Mouse (Mus musculus) ES-Bruce4 (cell line): ENCODE measurements at regions not wholly inside any gene's neighbourhood (a gene's known extent, or its start where the extent isn't known, plus 50 kb on each side); places are given as distances from the start of the nearest gene placed in this dataset.

Experiments
- H3K27ac ChIP-seq: 2 replicates; pipeline ENCODE4 v1.5.1; 2012; ENCODE audit warnings: low read length, inconsistent platforms; ENCODE audit not compliant: insufficient read depth
- H3K27me3 ChIP-seq: 2 replicates; pipeline ENCODE4 v1.6.1; 2012; ENCODE audit warnings: mild to moderate bottlenecking, low read length, inconsistent platforms; ENCODE audit not compliant: control insufficient read depth, poor library complexity, insufficient read depth, severe bottlenecking
- H3K36me3 ChIP-seq: 2 replicates; pipeline ENCODE4 v1.6.1; 2012; ENCODE audit warnings: inconsistent platforms, mild to moderate bottlenecking, low read length, moderate library complexity; ENCODE audit not compliant: control insufficient read depth, poor library complexity, insufficient read depth, severe bottlenecking
- H3K4me1 ChIP-seq: one replicate; pipeline ENCODE4 v1.8.1; 2011; ENCODE audit warnings: low read length; ENCODE audit not compliant: control insufficient read depth, insufficient read depth
- H3K4me3 ChIP-seq: 2 replicates; pipeline ENCODE4 v1.5.1; 2011; ENCODE audit warnings: low read depth, mild to moderate bottlenecking, low read length
- H3K9ac ChIP-seq: 2 replicates; pipeline ENCODE4 v1.6.1; 2012; ENCODE audit warnings: low read depth, mild to moderate bottlenecking, inconsistent platforms; ENCODE audit not compliant: poor library complexity, severe bottlenecking
- H3K9me3 ChIP-seq: replicated peaks from 2 replicates; pipeline ENCODE4 v1.6.1; 2012; ENCODE audit warnings: mild to moderate bottlenecking, low read length, inconsistent platforms; ENCODE audit not compliant: control insufficient read depth, poor library complexity, insufficient read depth, severe bottlenecking
- CTCF ChIP-seq: IDR thresholded peaks from one replicate; pipeline ENCODE4 v1.8.1; 2011; ENCODE audit warnings: low read depth, low read length
- EP300 ChIP-seq: IDR thresholded peaks from 2 replicates; pipeline ENCODE4 v1.6.1; 2011; ENCODE audit warnings: low read depth, low read length; ENCODE audit not compliant: insufficient read depth
- POLR2A ChIP-seq: IDR thresholded peaks from one replicate; pipeline ENCODE4 v1.8.1; 2011; ENCODE audit warnings: low read length; ENCODE audit not compliant: insufficient read depth

- Histone ChIP-seq H3K4me3 (no peak overlapping the region), H3K9ac (no peak overlapping the region), H3K27me3 (no peaks in the 10 kb centered on the region), H3K4me1 (no peaks in the 10 kb centered on the region), H3K27ac (no peak overlapping the region), H3K36me3 (no peaks in the 10 kb centered on the region), H3K9me3 (no peaks in the 10 kb centered on the region)
- TF ChIP-seq EP300: no peak
- no peak for TF ChIP-seq POLR2A
- no peak for TF ChIP-seq CTCF
These were observed 585.1 kb upstream of the Stxbp6 start for GRCm38 (mm10) chr12:45659612-45660011.

- H3K4me3 ChIP-seq: no peak overlapping the region
- no peaks in the 10 kb centered on the region for H3K9me3 ChIP-seq
- no peaks in the 10 kb centered on the region for H3K27me3 ChIP-seq
- TF ChIP-seq POLR2A: no peak
- no peak for TF ChIP-seq EP300
- TF ChIP-seq CTCF: no peak
- no peaks in the 10 kb centered on the region for H3K4me1 ChIP-seq
- no peak overlapping the region for H3K9ac ChIP-seq
- H3K36me3 ChIP-seq: no peaks in the 10 kb centered on the region
- H3K27ac ChIP-seq: no peak overlapping the region
These were observed 582.1 kb upstream of the Stxbp6 start for GRCm38 (mm10) chr12:45656574-45656973.

GRCm38 (mm10) chr12:45648654-45649053, 574.1 kb upstream of the Stxbp6 start:
- Histone ChIP-seq H3K9me3 (peaks cover 4% of the 10 kb centered on the region), H3K4me1 (no peaks in the 10 kb centered on the region), H3K27me3 (no peaks in the 10 kb centered on the region), H3K9ac (no peak overlapping the region), H3K27ac (no peak overlapping the region), H3K4me3 (no peak overlapping the region), H3K36me3 (no peaks in the 10 kb centered on the region)
- TF ChIP-seq POLR2A (no peak), CTCF (no peak), EP300 (no peak)

- no peak overlapping the region for H3K9ac ChIP-seq
- no peaks in the 10 kb centered on the region for H3K4me1 ChIP-seq
- TF ChIP-seq CTCF (no peak), EP300 (no peak), POLR2A (no peak)
These were observed 569.7 kb upstream of the Stxbp6 start for GRCm38 (mm10) chr12:45644180-45644579.

GRCm38 (mm10) chr12:45622830-45623229, 548.3 kb upstream of the Stxbp6 start:
- Histone ChIP-seq H3K27ac (peak overlapping the region; percentile 85), H3K36me3 (no peaks in the 10 kb centered on the region), H3K27me3 (no peaks in the 10 kb centered on the region), H3K9ac (no peak overlapping the region), H3K4me3 (no peak overlapping the region), H3K4me1 (peaks cover 3% of the 10 kb centered on the region), H3K9me3 (0 out of 2 replicates have a peak, but pooled peaks cover 4% of the 10 kb centered on the region)
- TF ChIP-seq EP300: peak; percentile 89
- no peak for TF ChIP-seq CTCF
- no peak for TF ChIP-seq POLR2A

More at GRCm38 (mm10) chr12:45644180-45644579, 569.7 kb upstream of the Stxbp6 start:
- H3K4me3 ChIP-seq: no peak overlapping the region
- H3K27ac ChIP-seq: no peak overlapping the region
- peaks cover 4% of the 10 kb centered on the region for H3K9me3 ChIP-seq
- no peaks in the 10 kb centered on the region for H3K27me3 ChIP-seq
- no peaks in the 10 kb centered on the region for H3K36me3 ChIP-seq

GRCm38 (mm10) chr12:45620056-45620455, 545.5 kb upstream of the Stxbp6 start:
- Histone ChIP-seq H3K9ac (no peak overlapping the region), H3K27ac (no peak overlapping the region), H3K9me3 (0 out of 2 replicates have a peak, but pooled peaks cover 4% of the 10 kb centered on the region), H3K36me3 (no peaks in the 10 kb centered on the region), H3K4me3 (no peak overlapping the region), H3K27me3 (no peaks in the 10 kb centered on the region), H3K4me1 (peaks cover 6% of the 10 kb centered on the region)
- TF ChIP-seq EP300 (no peak), POLR2A (no peak), CTCF (no peak)
